Mouse (Mus musculus): Measurements from ENCODE around the gene Milr1.
"Not testable (repeated sequence)": the region's sequence is repeated elsewhere in the genome, so short reads cannot be mapped to it uniquely, and the experiment has no call there.

DNA sequence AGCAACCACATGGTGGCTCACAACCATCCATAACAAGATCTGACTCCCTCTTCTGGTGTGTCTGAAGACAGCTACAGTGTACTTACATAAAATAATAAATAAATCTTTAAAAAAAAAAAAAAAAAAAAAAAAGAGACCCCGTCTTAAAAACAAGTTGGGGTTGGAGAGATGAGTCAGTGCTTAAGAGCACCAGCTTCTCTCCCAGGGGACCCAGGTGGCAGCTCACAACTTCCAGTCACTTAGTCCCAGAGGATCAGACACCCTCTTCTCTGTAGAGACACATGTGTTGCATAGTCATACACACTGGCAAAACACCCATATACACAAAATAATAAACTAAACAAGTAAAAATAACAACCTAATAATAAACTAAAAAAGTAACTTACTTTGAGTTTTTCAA is 56.4 kb downstream of the Milr1 start:
- not testable (repeated sequence) for TF ChIP-seq CTCF (IDR thresholded peaks at IDR 0.05; ENCODE audit: extremely low read depth, insufficient read length, insufficient replicate concordance, low read depth, low read length); POLR2A (IDR thresholded peaks at IDR 0.05; ENCODE audit: low read depth, low read length)

Measured in small intestine, adult 2 months (tissue).